Mouse (Mus musculus) lung, postnatal 0 days (tissue): Measurements from ENCODE around the gene Tnr. TPM values are rescaled to one million over a fixed set of nuclear protein-coding genes. Genes with fewer than 3 reads are reported as not detected.

Source experiments
- ATAC-seq: fragments of 200-750 bp; cut with Nextera tagmentation; 2 replicates; pipeline ENCODE4 v1.8.0; 2017; ENCODE audit warnings: moderate library complexity
- DNase-seq: peaks from one replicate; pipeline ENCODE4 v3.0.0-alpha.2; 2016; ENCODE audit warnings: low spot score
- H3K27ac ChIP-seq: fragments of 300-500 bp; sonication (generic); 2 replicates; pipeline ENCODE4 v1.5.1; 2014; ENCODE audit warnings: antibody characterized with exemption, mild to moderate bottlenecking, low read length, mixed read lengths
- H3K27me3 ChIP-seq: fragments of 300-500 bp; sonication (generic); replicated peaks from 2 replicates; pipeline ENCODE4 v1.6.1; 2014; ENCODE audit warnings: low read length, mixed read lengths; ENCODE audit not compliant: insufficient read depth
- H3K36me3 ChIP-seq: fragments of 300-500 bp; sonication (generic); 2 replicates; pipeline ENCODE4 v1.6.1; 2014; ENCODE audit warnings: low read length, mixed read lengths; ENCODE audit not compliant: insufficient read depth
- H3K4me1 ChIP-seq: fragments of 300-500 bp; sonication (generic); 2 replicates; pipeline ENCODE4 v1.6.1; 2014; ENCODE audit warnings: antibody characterized with exemption, low read depth, low read length, mixed read lengths; ENCODE audit not compliant: insufficient read depth
- H3K4me2 ChIP-seq: fragments of 300-500 bp; sonication (generic); replicated peaks from 2 replicates; pipeline ENCODE4 v1.6.1; 2014; ENCODE audit warnings: low read depth, mild to moderate bottlenecking, low read length, moderate library complexity, mixed read lengths
- H3K4me3 ChIP-seq: fragments of 300-500 bp; sonication (generic); 2 replicates; pipeline ENCODE4 v1.5.1; 2014; ENCODE audit warnings: low read depth, low read length
- H3K9ac ChIP-seq: fragments of 300-500 bp; sonication (generic); replicated peaks from 2 replicates; pipeline ENCODE4 v1.6.1; 2014; ENCODE audit warnings: low read depth, mild to moderate bottlenecking
- H3K9me3 ChIP-seq: fragments of 300-500 bp; sonication (generic); 2 replicates; pipeline ENCODE4 v1.6.1; 2016; ENCODE audit warnings: low read length, mixed read lengths
- CTCF ChIP-seq: IDR thresholded peaks from 2 replicates; pipeline ENCODE4 v1.5.1; 2016; ENCODE audit warnings: antibody characterized with exemption, mild to moderate bottlenecking
- EP300 ChIP-seq: IDR thresholded peaks from 2 replicates; pipeline ENCODE4 v1.6.1; 2016; ENCODE audit warnings: antibody characterized with exemption, mild to moderate bottlenecking, control low read depth
- WGBS: fragments of 180-500 bp; shearing (Covaris S2); extraction: QIAGEN DNeasy Blood & Tissue Kit; methylation state at CpG from one replicate; pipeline ENCODE4 v1.1.7; 2014; 5-methylcytosine and 5-hydroxymethylcytosine counted together
- polyA plus RNA-seq: library from polyadenylated mRNA; unstranded; fragments of >200 nt; fragmentation: Nextera tagmentation; extraction: Ambion mirVana; gene quantifications from 2 replicates; pipeline ENCODE4 v1.2.1, GENCODE M21; 2015

Gene Tnr
- polyA plus RNA-seq, 1 experiment from 2014 or later: not detected

DNA sequence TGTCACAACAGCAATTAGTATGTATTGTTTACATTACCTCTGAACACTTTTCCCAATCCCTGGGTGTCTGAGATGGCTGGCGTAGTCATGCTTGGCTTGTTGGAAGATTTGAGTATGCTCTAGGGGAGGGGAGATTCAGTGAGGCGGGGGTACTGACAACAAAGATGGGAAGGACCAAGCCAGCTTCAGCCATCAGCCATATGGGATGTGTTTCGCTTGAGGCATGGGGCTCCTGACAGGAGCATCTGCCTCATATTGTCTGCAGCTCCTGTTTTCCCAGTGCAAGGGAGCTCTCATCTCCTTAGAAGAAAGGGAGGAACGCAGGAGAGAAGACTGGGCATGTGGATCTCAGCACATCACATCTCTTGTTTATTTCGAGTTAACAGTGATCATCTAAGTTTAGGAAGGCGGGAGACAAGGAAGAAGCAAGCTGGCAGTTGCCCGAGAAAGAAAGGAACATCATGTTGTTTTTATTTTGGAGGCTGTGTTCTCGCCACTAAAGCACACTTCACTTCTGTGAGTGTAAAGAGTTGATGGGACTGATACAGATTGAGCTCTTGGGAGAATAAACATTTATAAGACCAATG is 56.9 kb downstream of the Tnr start:
- Histone ChIP-seq H3K4me3 (no peak overlapping the region), H3K4me2 (no peak overlapping the region), H3K27me3 (no peaks in the 10 kb centered on the region), H3K36me3 (no peaks in the 10 kb centered on the region), H3K9me3 (no peaks in the 10 kb centered on the region), H3K9ac (no peak overlapping the region), H3K27ac (no peak overlapping the region), H3K4me1 (no peaks in the 10 kb centered on the region)
- ATAC-seq: no peak
- 47% methylated on average over 8 of the region's 8 CpGs for WGBS
- DNase-seq: no peak
- no peak for TF ChIP-seq EP300
- TF ChIP-seq CTCF: no peak

DNA sequence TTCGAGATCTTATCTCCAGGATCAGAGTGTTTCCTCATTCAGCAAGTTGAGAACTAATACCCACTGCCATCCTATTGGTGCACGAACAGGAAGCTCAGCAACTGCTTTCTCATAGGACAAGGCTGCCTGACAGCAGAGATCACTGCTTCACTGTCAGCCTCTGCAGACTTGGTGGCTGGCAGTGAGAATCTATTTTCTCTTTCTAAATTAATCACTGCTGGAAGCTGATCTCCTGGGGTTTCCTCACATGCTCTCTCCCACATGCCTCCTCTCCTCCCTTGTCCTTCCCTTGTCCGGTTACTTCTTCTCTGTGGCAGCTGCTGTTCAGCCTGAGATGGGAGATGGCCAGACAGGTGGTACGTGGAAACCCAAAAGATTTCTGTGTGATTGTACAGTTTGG is 60.3 kb downstream of the Tnr start:
- TF ChIP-seq EP300 (no peak), CTCF (no peak)
- H3K4me3 ChIP-seq: no peak overlapping the region
- WGBS: 59% methylated on average over 4 of the region's 4 CpGs
- no peaks in the 10 kb centered on the region for H3K27me3 ChIP-seq
- DNase-seq (no peak), ATAC-seq (no peak)
- H3K36me3 ChIP-seq: no peaks in the 10 kb centered on the region
- H3K9me3 ChIP-seq: no peaks in the 10 kb centered on the region
- no peak overlapping the region for H3K27ac ChIP-seq
- H3K4me1 ChIP-seq: no peaks in the 10 kb centered on the region
- H3K9ac ChIP-seq: no peak overlapping the region
- H3K4me2 ChIP-seq: no peak overlapping the region

GRCm38 (mm10) chr1:159588741-159589140 is 65.2 kb downstream of the Tnr start:
- Histone ChIP-seq H3K9ac (no peak overlapping the region), H3K27ac (no peak overlapping the region), H3K36me3 (no peaks in the 10 kb centered on the region), H3K9me3 (no peaks in the 10 kb centered on the region), H3K4me1 (no peaks in the 10 kb centered on the region), H3K27me3 (no peaks in the 10 kb centered on the region), H3K4me2 (no peak overlapping the region), H3K4me3 (no peak overlapping the region)
- WGBS: 68% methylated on average over 2 of the region's 2 CpGs
- ATAC-seq (no peak), DNase-seq (no peak)
- TF ChIP-seq EP300 (no peak), CTCF (no peak)

DNA sequence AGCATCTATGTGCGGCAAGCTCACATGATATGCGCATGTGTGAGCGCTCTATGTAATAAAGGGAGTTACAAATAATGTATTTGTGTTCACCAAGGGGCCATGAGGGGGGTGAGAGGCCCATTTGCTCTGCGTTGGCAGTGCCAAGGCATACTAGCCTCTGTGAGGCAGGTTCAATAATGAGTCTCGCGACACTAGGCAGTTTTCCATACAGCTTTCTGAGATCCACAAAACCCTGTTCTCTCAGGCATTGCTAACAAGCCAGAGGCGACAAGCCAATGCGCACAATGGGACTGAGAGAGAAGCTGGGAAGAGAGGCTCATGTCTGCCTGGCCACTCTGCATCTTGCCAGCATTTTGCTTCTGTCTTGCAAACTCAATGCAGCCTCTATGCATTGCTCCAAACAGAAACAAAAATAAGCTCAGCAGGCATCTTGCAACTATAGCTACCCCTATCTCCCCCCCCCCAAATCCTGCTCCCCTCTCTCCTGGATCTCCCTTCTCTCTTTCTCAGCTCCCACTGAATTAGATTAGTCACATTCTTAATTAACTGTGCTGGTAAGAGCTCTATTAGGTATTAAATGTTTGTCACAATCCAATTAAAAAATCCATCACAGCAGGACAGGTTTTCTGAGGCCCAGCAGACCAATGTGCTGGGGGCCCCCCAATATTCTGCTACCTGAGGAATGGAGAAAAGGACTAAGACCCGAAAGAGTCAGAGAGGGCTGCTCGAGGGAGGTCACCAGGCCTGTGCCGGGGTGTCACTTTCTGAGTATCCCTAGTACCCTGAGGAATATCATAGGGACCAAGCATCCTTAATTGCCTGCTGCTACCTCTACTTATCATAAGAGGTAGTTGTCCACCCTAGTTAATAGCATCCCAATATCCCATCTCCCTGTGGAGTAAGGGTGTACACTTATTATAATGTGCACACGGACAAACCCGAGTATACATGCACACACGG is 70.8 kb downstream of the Tnr start:
- H3K9me3 ChIP-seq: no peaks in the 10 kb centered on the region
- no peaks in the 10 kb centered on the region for H3K27me3 ChIP-seq
- H3K27ac ChIP-seq: no peak overlapping the region
- DNase-seq (no peak), ATAC-seq (no peak)
- 84% methylated on average over 14 of the region's 14 CpGs for WGBS
- no peak overlapping the region for H3K9ac ChIP-seq
- H3K4me3 ChIP-seq: no peak overlapping the region
- no peaks in the 10 kb centered on the region for H3K36me3 ChIP-seq
- H3K4me1 ChIP-seq: no peaks in the 10 kb centered on the region
- no peak for TF ChIP-seq EP300
- TF ChIP-seq CTCF: no peak
- no peak overlapping the region for H3K4me2 ChIP-seq

DNA sequence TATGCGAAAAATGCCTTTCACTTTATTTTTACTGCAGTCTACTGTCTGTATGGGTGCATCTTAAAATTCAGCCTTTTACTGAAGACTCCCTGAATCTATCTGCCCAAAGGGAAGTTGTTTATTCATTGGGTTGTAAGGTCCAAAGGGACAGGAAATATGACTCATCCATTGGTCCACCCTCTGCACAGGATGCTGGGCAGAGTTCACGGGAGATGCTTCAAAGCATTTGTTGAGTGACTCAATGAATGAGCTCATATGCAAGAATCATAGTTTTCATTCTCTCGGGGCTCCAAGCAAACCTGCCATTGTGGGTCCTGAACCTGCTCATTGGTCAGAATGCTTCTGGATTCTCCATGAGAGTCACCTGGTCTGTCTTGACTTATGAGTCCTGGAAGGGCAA is 72.2 kb downstream of the Tnr start:
- Histone ChIP-seq H3K36me3 (no peaks in the 10 kb centered on the region), H3K4me2 (no peak overlapping the region), H3K9me3 (no peaks in the 10 kb centered on the region), H3K27ac (no peak overlapping the region), H3K4me3 (no peak overlapping the region), H3K9ac (no peak overlapping the region), H3K27me3 (no peaks in the 10 kb centered on the region), H3K4me1 (no peaks in the 10 kb centered on the region)
- DNase-seq: peak; percentile 32
- ATAC-seq: peak; percentile 33; the same call in 1 of the 2 replicates
- WGBS: 60% methylated on average over 3 of the region's 3 CpGs
- TF ChIP-seq CTCF (no peak), EP300 (no peak; the same call in 1 of the 2 replicates)

GRCm38 (mm10) chr1:159596640-159597039 is 73.1 kb downstream of the Tnr start:
- no peaks in the 10 kb centered on the region for H3K36me3 ChIP-seq
- no peak for TF ChIP-seq CTCF
- TF ChIP-seq EP300: no peak
- H3K9ac ChIP-seq: no peak overlapping the region
- DNase-seq: no peak
- H3K27me3 ChIP-seq: no peaks in the 10 kb centered on the region
- H3K4me2 ChIP-seq: no peak overlapping the region
- no peak overlapping the region for H3K4me3 ChIP-seq
- H3K27ac ChIP-seq: no peak overlapping the region
- no peaks in the 10 kb centered on the region for H3K9me3 ChIP-seq
- no peak for ATAC-seq
- no peaks in the 10 kb centered on the region for H3K4me1 ChIP-seq
- 24% methylated on average over 2 of the region's 2 CpGs for WGBS
